Mouse (Mus musculus) 3134 (cell line): ENCODE measurements around the gene Metrn.

Experiments
- DNase-seq: peaks from one replicate; pipeline ENCODE4 v3.0.0-alpha.2; 2011; ENCODE audit warnings: low spot score; ENCODE audit not compliant: insufficient read length; ENCODE audit errors: extremely low read depth

Gene Metrn

GRCm38 (mm10) chr17:25831451-25832281 lies 34.7 kb upstream of the Metrn start:
- DNase-seq = no peak

- no peak for DNase-seq
Measured at GRCm38 (mm10) chr17:25830806-25831431, 34.0 kb upstream of the Metrn start.

GRCm38 (mm10) chr17:25830200-25830753 lies 33.3 kb upstream of the Metrn start:
- no peak for DNase-seq

- DNase-seq = no peak
Measured at GRCm38 (mm10) chr17:25829558-25830017, 32.7 kb upstream of the Metrn start.

- DNase-seq = peak; percentile 61
Measured at GRCm38 (mm10) chr17:25828712-25829557, 32.0 kb upstream of the Metrn start, which contains the start of gene Jmjd8. Gene Jmjd8, plus strand, starts transcription at chr17:25828867.

- no peak for DNase-seq
Measured at GRCm38 (mm10) chr17:25828223-25828594, 31.3 kb upstream of the Metrn start.

GRCm38 (mm10) chr17:25827546-25828222 lies 30.7 kb upstream of the Metrn start:
- DNase-seq = no peak

GRCm38 (mm10) chr17:25827011-25827410 lies 30.1 kb upstream of the Metrn start:
- DNase-seq = no peak

GRCm38 (mm10) chr17:25825984-25826570 lies 29.1 kb upstream of the Metrn start:
- DNase-seq = no peak

- DNase-seq = no peak
Measured at GRCm38 (mm10) chr17:25825311-25825710, 28.4 kb upstream of the Metrn start.

- DNase-seq = no peak
Measured at GRCm38 (mm10) chr17:25824362-25825142, 27.6 kb upstream of the Metrn start.

GRCm38 (mm10) chr17:25823452-25823851 lies 26.5 kb upstream of the Metrn start, which contains the start of gene Wdr24:
Gene Wdr24, plus strand, starts transcription at chr17:25823627.
- peak; percentile 62 for DNase-seq

- peak; percentile 89 for DNase-seq
Measured at GRCm38 (mm10) chr17:25818851-25819780, 22.2 kb upstream of the Metrn start.

- DNase-seq = no peak
Measured at GRCm38 (mm10) chr17:25817662-25818061, 20.7 kb upstream of the Metrn start.

- DNase-seq = no peak
Measured at GRCm38 (mm10) chr17:25813471-25813870, 16.5 kb upstream of the Metrn start.

- no peak for DNase-seq
Measured at GRCm38 (mm10) chr17:25810890-25811289, 14.0 kb upstream of the Metrn start.

- DNase-seq = no peak
Measured at GRCm38 (mm10) chr17:25809606-25810340, 12.8 kb upstream of the Metrn start.
